Mouse (Mus musculus) CH12.LX (cell line): ENCODE data around the gene Smim27.

Experiments
- EP300 ChIP-seq: IDR thresholded peaks from 2 replicates; pipeline ENCODE4 v1.6.1; 2011; ENCODE audit warnings: low read length, improper control_type of control experiment
- KAT2A ChIP-seq: IDR thresholded peaks from 2 replicates; pipeline ENCODE4 v1.6.1; 2012; ENCODE audit warnings: low read length, improper control_type of control experiment, inconsistent platforms; ENCODE audit not compliant: insufficient replicate concordance
- PAX5 ChIP-seq: IDR thresholded peaks from 2 replicates; pipeline ENCODE4 v1.6.1; 2012; ENCODE audit warnings: low read length, inconsistent platforms, mixed read lengths
- ZC3H11A ChIP-seq: IDR thresholded peaks from 2 replicates; pipeline ENCODE4 v1.6.1; 2012; ENCODE audit warnings: low read depth, mild to moderate bottlenecking, inconsistent platforms, low read length, improper control_type of control experiment
- ZKSCAN1 ChIP-seq: IDR thresholded peaks from 2 replicates; pipeline ENCODE4 v1.6.1; 2012; ENCODE audit warnings: low read depth, inconsistent platforms, low read length, improper control_type of control experiment, borderline replicate concordance

DNA sequence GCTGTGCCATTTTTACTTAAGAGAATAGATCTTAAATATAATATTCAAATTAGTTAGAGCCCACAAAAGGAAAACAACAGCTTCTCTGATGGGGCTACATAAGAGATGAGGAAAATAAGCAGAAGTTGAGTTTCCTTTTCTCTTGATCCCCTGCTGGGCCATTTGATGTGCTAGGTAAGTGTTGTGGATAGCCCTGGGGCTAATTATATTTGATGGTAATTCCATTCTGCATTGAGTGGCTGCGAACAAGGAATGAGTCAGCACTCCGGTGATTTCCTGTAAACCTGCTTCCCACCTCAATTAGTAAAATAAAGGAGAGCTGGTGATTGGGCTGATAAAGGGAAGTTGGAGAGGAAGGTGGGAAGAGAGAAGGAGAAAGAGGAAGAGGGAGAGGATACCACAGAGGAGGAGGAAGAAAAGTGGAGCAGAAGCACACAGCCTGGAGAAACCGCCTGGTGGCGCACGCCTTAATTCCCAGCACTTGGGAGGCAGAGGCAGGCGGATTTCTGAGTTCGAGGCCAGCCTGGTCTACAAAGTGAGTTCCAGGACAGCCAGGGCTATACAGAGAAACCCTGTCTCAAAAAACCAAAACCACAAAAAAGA, 36.2 kb upstream of the Smim27 start:
- TF ChIP-seq ZC3H11A (no peak), EP300 (no peak), ZKSCAN1 (no peak), KAT2A (no peak), PAX5 (no peak)
